Mouse (Mus musculus) lung, postnatal 0 days (tissue): ENCODE measurements at regions not wholly inside any gene's neighbourhood (a gene's known extent, or its start where the extent isn't known, plus 50 kb on each side); places are given as distances from the start of the nearest gene placed in this dataset.

ENCODE experiments used
- CTCF ChIP-seq: IDR thresholded peaks from 2 replicates; pipeline ENCODE4 v1.5.1; 2016; ENCODE audit warnings: antibody characterized with exemption, mild to moderate bottlenecking
- EP300 ChIP-seq: IDR thresholded peaks from 2 replicates; pipeline ENCODE4 v1.6.1; 2016; ENCODE audit warnings: antibody characterized with exemption, mild to moderate bottlenecking, control low read depth

DNA sequence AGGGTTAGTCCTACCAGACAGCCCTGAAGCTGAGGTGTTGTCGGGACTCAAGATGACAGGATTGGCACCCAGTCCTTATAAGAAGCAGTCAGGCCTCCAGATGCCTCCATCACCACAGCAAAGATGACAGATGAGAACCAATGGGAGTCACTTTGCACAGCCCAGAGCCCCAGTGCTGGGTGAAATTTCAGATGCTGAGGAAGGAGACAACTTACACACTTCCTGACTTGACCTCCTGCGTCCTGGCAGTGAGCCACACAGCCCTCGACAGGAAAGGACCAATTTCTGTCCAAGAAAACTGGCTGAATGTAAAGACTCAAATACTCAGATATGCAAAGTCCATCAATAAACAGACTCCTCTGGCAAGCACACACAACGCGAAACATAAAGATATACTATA lies 67.6 kb upstream of the Intu start:
- no peak for TF ChIP-seq EP300
- no peak for TF ChIP-seq CTCF
